Mouse (Mus musculus) ovary, adult 18-20 months (tissue): ENCODE measurements around the gene Mcm8.
A peak's percentile ranks its signal among the peaks of the same experiment; 100 is the strongest.

Source experiments
- DNase-seq: peaks from one replicate; pipeline ENCODE4 v3.0.0; 2022; ENCODE audit warnings: low spot score, mixed read lengths

The Mcm8 gene

DNA sequence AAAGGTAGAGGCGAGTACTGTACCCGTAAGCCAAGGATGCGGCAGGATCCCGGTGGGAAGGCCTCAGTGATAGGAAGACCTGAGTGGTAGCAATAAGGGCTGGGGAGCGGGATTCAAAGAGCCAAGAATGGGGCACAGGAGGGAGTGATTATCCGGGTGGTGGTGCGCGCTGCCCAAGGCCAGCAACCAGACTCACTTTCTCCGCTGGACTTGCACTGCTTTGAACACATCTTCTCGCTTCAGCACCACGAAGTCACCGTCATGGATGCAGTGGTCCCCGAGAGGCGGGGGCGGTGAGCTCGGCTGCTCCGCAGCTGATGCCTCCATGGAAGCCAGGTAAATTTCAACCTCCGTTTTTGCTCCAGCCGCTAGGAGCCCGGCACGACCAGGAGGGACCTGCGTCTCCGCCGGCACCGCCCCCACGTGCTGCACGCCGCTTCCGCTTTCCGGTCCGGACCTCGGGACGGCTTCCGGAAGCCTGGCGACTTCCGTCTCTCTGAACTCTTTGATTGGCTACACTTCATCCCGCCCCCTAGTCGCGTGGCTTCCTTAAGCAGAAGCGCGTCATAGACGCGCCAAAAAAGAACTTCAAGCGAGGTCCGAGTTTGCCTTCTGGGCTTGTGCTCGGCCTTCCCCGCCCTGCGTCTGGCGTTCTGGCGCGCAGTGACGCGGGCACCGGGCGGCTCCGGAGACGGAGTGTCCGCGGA, at the start of gene Mcm8, which contains the start of gene Trmt6:
Gene Mcm8 (plus strand): TSS at position 534 of the 707 bp plus-strand sequence.
Gene Trmt6 (minus strand): TSS at position 448 of the 707 bp plus-strand sequence.
- DNase-seq, result peak; percentile 87

DNA sequence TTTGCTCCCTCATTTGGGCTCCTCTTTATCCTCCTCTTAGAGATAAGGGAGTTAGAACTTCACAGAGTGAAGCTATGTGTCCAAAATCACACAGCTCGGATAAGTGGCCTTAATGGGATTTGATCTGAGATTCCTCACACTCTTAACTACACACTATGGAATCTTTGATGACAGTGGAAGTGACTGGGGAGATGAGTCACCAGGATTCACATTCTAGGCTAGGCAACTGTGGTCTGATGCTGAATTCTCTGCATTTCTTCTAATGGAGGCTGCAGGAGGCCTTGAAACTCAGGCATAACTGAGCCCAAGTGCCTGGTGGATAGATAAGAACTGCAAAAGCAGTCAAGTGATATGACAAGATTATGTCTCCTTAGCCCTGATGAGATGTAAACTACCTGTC, 45.1 kb upstream of the Mcm8 start:
- no peak for DNase-seq

DNA sequence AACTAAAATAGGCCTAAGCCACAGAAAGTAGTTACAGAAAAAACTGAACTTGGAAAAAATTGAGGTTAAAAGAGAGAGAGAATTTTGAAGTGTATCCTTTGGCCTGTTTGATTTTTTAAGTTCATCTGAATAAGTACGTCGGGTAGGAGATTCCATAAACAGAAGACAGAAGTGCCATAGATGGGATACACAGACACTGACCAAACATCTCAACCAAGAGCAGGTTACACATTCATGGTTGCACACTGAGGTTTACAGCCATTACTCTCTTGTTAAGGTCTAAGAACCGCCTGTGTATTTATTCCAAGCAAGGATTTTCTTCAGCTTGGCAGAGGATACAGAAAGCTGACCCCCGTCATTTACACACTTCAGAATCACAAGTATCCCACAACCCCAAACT, 35.0 kb upstream of the Mcm8 start, which contains the start of gene Chgb:
Gene Chgb (plus strand): TSS at position 301 of the 400 bp plus-strand sequence.
- DNase-seq, result no peak

DNA sequence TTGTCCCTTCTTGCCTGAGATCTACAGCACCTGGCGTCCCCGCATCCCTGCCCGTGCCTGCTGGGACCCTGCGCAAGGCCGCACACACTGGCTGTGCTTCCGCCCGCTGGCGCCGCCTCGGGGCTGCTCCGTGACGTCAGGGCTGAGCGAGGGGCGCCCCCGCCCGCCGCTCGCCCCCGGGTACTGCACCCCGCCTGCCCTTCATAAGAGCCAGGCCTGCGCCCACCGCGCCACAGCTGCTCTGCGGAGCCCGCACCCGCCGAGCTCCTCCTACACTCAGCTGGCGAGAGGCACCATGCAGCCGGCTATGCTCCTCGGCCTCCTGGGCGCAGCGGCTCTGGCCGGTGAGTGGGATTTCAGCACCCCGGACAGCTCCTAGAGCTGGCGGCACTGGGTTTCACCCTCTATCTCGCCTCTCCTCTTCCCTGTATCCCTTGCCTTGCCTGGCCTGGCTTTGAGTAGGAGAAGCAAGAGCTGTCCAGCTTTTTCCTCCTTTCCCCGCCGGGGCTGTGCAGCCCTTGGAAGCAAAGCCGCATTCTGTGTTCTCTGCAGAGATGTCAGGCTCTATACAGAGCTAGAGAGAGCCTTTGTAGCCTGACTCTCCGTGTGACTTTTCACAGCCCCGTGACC, 34.4 kb upstream of the Mcm8 start:
- DNase-seq, result peak; percentile 88

DNA sequence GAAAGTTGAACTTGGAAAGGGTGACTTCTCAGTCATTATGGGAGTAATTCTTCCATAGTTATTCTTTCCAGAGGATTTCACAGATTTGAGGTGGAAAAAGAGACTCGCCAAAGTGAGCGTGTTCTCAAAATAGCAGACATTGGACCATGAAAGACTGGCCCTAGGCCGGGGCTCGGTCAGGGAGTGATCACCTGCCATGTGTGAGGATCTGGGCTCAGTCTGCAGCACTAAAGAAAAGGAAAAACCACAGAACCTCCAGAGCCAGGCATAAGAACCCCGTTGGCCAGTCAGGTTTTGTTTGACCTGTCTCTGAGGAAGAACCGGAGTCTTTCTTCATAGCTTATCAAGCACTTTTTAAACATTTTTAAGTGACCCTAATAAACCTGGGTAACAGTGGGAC, 31.9 kb upstream of the Mcm8 start:
- DNase-seq, result no peak

DNA sequence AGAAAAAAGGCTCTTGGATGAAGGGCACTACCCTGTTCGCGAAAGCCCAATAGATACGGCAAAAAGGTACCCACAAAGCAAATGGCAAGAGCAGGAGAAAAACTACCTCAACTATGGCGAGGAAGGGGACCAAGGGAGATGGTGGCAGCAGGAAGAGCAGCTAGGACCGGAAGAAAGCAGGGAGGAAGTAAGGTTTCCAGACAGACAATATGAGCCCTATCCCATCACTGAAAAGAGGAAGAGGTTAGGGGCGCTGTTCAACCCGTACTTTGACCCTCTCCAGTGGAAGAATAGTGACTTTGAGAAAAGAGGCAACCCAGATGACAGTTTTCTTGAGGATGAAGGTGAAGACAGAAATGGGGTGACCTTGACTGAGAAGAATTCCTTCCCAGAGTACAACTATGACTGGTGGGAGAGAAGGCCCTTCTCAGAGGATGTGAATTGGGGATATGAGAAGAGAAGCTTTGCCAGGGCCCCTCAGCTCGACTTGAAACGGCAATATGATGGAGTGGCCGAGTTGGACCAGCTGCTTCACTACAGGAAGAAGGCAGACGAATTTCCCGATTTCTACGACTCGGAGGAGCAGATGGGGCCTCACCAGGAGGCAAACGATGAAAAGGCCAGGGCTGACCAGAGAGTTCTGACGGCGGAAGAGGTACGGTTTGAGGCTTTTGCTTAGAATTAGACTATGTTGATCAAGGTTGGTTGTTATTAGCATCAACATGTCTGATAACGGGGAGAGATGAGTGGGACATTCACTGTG, 22.3 kb upstream of the Mcm8 start:
- DNase-seq, result no peak

DNA sequence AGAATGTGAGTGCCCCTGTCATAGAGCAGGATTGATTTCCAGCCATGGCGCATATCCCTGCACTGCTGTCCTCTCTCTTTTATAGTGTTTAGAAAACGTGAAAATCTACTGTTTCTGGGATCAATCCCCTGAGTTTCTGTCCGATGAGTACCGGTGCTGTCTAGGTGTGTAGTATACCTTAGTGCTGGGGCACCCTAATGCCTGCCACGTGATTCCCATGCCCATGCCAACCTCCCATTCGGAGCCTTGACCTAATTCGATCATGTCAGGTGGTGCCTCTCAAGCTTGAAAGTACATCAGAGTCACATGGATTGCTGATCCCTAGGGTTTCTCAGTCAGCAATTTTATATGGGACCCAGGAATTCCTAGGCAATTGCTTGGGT, 21.7 kb upstream of the Mcm8 start:
- DNase-seq, result no peak

DNA sequence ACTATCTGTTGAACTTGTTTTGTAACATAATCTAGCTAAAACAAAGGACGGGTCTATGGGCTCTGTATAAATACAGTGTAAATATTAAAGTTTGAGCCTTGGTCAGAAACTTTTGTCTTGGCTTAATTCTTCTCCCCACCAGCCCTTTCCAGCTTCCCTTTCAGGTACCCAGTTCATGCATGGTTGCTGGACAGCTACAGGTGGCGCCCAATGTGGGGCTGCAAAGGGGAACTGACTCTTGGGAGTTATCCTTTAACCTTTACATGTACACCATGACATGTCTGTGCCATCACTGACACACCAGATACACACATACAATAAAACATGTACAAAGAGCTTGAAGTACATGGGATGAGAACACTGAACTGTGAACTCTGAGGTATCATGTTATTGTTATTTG, 13.0 kb upstream of the Mcm8 start:
- no peak for DNase-seq

DNA sequence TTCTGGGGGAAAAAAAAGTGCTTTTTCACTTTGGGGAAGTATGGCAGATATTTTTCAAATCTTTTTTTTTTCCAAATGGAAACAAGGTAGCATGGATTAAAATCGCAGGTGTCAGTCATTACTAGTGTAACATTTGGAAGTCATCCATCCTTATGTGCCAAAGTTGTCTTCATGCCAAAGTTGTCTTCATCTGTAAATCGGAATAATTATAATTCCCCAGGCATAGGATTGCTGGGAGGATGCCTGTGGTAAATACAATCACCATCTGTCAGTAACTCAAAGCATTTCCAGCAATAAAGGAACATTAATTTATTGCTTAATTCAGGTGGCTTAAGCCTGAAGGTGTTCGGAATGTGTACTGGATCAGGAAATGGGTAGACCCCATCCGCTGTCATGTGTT, 25.1 kb downstream of the Mcm8 start:
- no peak for DNase-seq

DNA sequence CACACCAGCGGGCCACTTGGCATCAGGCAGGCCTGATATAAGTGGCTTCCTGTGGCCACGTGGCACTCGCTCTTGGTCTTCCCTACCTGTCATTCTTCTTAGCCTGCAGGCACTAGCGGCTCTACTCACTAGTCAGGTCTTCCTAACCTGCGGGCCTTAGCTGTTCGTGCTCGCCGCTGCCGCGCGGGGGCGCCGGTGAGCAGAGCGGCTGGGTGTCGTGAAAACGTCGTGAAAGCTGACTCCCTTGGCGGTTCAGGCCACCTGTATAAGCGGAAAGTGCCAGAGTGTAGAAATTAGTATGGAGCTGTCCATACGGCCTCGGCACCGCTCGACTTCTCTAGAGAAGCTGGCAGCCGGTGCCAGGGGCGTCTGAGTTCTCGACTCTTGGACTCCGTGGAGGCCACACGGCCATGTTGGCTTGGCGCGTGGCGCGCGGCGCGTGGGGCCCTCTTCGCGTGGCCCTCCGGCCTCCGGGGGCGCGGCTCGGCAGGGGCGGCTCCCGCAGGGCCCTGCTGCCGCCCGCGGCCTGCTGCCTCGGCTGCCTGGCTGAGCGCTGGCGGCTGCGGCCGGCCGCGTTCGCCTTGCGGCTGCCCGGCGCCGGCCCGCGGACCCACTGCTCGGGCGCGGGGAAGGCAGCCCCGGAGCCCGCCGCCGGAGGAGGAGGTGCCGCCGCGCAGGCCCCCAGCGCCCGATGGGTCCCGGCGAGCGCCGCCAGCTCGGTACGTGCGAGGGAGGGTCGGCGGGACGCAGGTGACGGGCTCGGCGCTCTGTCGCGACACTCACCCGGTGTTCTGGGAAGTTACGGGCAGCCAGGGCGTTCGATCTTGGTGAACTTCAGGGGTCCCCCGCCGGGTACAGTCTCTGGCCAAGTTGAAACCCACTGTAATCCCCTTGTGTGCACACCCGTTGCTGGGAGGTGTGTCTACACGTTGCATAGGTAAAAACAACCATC, 30.7 kb downstream of the Mcm8 start, which contains the start of gene Crls1:
Gene Crls1 (plus strand): TSS at position 260 of the 952 bp plus-strand sequence.
- peak; percentile 88 for DNase-seq

DNA sequence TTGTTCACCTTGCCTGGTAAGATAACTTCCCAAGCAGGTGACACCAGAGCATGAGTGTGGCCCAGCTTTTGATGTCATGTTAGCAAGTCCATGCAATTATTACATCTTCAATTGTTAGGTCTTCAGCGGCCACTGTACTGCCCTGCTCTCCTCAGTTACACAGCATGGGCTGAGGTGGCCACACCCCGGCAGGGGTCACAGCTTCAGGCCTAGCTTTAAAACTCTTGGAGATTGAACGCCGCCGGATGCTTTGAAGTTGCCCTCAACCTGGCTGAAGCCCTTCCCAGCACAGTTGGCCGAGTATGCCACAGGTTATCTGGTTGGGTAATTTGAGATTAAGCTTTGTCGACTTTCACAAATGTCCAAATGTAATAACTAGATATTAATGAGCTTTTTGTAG, 31.6 kb downstream of the Mcm8 start:
- no peak for DNase-seq

DNA sequence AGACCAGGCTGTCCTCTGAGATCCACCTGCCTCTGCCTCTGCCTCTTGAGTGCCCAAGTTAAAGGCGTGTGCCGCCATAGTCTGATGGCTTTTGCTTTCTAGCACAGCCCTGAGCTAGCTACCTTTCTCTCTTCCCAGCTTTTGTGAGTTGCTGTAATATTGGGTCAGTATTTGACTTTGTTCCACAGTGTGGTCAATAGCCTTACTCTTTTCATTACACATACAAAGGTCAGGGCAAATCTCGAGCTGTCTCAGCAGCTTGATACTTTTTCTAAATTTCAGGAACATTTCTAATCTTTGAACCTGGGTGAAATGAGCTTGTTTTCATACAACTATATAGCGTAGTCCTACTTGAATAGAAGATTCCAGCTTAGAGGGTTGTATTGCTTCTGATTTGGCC, 32.4 kb downstream of the Mcm8 start:
- no peak for DNase-seq

DNA sequence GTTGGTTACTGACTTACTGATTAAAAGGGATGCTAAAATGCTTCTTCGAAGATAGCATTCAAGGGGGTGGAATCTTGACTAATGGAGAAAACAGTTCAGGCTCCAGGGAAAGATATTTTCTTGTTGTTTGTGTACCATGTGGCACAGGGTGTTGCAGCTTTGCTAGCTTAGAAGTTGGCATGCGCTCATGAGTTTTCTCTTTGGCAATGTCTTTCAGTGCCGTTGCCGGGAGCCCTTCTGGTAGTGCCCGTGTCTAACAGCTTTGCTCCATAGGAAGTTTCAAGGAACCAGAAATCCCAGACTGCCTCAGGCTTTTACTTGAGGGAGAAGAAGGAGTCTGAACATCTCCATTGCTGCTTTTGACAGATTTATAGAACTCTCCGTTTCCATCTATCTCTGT, 33.2 kb downstream of the Mcm8 start:
- DNase-seq, result no peak

DNA sequence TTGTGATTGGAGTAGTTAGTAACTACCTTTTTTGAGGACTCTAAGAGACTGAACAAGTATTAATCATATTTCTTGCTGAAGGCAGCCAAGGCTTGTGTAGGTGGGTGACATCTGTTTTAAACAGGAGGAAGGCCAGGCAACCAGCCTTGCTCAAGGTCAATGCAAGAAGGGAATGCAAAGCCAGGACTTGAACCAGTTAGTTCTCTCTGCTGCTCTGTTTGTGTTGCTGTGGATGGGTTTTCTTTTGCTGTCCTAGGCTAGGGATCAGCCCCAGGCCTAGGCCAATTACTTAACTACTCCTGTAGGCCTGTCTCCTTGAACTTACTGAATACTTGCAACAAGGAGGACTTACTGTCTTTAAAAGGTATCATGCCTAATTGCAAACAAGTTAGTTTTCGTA, 37.1 kb downstream of the Mcm8 start:
- no peak for DNase-seq

DNA sequence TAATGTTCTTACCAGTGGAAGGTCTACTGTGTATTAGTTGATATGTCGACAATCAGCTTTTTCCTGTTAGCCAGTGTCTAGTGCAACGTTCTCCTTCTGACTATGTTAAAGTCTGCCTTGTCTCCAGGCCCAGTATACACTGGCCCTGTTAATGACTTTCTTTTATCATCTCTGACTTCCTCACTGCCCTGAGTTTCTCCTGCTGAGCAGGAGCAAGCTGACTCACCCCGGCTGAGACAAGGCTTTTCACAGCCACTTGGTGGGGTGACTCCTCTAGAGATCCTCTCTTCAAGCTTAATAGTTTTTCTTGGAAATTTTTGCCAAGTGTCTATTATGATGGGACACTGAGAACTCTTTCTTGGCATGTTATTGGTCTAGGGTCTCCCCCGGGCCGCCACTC, 40.4 kb downstream of the Mcm8 start:
- no peak for DNase-seq

DNA sequence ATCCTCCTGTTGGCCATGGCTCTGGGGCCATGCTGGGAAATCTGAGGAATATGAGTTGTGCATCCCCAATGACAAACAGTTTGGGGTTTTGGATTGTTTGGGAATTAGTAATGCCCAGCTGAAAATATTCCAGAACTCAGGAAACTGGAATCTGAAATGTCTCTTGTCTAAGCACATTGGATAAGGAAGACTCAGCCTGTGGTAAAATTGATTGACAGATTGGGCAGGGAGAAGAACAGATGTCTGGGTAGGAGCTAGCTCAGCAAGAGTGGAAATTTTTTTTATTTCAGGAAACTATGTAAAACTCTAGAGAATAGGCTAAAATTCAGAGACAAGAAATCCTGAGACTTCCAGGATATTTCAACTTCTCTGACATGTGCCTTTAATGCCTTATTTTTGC, 44.5 kb downstream of the Mcm8 start:
- no peak for DNase-seq

DNA sequence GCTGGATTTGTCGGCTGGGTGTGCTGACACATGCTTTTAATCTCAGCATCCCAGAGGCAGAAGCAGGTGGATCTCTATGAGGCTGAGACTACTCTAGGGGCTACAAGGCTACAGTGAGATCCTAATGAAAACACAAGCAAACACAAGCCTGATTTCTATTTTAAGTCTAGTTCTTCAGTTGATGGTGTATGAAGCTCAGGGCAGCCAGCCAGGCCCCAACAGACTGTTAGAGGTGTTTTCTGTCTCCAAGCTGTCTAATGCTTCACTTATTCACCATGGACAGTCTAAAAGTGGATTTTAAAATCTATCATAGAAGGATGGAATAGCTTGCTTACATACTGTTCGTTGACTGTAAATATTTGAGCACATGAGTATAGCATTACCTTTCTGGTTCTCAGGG, 45.5 kb downstream of the Mcm8 start:
- no peak for DNase-seq

DNA sequence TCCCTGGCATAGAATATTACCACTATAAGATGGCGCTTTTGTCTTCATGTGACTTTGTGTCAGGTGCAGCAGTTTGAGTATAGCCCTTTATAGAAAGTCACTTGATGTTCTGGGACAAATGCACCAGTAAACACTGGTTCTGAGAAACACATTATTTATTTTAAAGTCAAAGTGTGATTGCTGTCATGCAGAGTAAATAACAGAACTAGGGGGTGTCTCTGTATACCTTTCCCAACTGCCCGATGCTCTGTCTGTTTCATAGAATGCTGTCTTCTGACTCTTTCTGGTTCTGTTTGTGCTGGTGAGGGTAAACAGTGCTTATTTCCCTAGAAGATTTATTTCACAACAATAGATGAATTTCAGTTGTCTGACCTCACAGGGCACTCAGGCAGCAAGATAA, 47.4 kb downstream of the Mcm8 start:
- no peak for DNase-seq

DNA sequence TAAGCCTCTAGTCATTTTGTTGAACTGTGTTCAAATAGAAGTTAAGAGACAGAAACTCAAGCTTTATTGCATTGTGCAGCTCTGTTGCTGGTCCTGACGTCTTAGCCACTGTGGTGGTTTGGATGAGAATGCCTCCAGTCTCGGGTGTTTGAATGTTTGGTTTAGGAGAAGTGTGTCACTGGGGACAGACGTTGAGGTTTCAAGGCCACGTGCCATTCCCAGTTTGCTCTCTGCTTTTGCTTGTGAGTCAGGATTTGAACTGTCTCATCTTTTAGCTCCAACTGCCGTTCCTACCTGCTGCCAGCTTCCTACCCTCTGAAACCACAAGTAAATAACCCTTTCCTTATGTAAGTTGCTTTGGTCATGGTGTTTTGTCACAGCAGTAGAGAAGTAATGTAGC, 51.6 kb downstream of the Mcm8 start:
- DNase-seq, result no peak

DNA sequence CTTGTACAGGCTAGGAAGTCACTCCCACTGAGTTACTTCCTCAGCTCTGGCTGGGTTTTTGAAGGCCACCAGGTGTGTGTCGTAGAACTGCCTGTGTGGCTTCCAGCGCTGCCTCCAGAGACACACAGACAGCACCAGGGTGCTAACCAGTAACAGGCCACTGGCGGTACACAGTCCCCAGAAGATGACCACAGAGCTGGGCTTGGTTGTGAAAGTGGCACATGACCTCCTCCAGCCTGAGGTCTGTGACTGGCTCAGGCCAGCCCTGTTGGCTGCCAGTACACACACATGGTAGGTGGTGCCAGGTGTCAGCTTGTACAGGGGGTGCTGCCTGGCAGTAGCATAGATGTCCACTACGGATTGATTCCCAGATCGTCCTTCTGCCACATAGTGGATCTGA, 53.7 kb downstream of the Mcm8 start:
- peak; percentile 9 for DNase-seq

DNA sequence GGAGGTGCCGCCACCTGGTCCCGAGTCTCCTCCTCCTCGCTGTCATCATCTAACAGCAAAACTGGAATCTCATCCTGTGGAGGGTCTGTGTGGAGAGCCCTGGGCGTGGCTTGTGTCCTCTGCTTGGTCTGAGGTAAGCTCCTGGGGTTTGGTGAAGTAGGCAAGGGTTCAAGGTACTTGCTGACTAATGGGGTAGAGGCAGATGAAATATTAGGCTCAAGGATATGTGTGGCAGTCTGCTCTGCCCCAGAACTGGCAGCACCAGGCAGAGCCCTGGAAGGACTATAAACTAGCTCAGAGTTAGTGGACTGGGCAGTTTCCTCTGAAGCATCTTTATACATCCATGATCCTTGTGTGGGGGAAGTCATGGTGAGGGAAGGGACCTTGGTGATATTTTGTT, 54.3 kb downstream of the Mcm8 start:
- no peak for DNase-seq

DNA sequence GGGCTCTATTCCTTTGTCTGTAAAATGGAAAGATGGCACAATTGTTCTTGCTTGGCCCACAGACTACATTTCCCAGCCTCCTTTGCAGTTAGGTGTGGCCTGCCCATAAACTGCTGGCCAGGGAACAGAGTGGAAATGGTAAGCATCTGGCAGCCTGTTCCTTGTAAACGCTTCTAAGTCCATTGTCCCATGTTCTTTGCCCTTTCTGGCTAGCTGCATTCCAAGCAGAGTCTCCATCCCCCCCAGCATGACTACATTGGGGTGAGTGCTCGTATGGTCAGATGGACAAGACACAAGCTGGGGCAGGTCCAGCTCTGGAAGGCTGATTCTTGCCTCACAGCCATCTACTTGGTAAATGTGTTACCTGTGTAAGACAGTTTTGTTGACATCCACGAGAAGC, 55.7 kb downstream of the Mcm8 start:
- no peak for DNase-seq
